Mouse (Mus musculus) urinary bladder, postnatal 36 days (tissue): ENCODE results near the gene Egln1.

ENCODE experiments used
- DNase-seq, 2 experiments: peaks; one replicate each; pipeline ENCODE4 v3.0.0; 2022; ENCODE audit warnings: low spot score in 2 of 2, mixed read lengths in 1 of 2

Egln1 gene

GRCm38 (mm10) chr8:124949209-124950068 is at the start of gene Egln1:
Egln1 (minus strand) TSS chr8:124949324.
- peak; percentile 73 to 83 for DNase-seq

DNA sequence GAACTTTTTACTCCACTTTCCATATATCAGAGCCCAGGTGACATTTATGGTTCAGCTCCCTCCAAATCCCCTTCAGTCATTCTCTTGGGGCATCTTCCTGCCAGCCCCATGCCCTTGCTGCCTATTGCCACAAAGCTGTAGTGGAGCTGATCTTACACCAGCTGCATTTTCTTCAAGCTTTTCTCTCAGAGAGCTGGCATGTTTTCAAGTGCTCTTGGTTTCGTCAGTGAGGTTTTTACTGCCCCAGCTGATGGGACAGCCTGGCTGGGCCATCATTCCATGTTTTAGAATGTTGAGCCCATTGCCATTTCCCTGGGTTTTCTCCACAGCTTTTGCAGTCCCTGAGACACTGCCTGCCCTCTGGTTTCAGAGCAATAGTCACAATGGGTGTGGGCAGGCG is 46.7 kb upstream of the Egln1 start:
- DNase-seq: no peak

DNA sequence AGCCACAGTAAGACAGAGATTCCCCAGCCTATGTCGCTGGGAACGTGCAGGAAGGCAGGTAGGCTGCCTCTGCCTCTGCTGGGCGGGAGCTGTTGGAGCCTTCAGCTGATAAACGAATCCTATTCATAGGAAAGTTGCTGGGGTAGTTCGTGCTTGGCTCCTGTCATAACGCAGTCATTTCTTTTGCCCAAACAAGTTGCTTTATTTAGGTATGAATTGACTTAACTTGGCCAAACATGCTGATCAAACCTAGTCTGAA is 42.5 kb upstream of the Egln1 start:
- peak; percentile 6 to 11 for DNase-seq

GRCm38 (mm10) chr8:124990923-124991667 is 42.0 kb upstream of the Egln1 start:
- no peak for DNase-seq

DNA sequence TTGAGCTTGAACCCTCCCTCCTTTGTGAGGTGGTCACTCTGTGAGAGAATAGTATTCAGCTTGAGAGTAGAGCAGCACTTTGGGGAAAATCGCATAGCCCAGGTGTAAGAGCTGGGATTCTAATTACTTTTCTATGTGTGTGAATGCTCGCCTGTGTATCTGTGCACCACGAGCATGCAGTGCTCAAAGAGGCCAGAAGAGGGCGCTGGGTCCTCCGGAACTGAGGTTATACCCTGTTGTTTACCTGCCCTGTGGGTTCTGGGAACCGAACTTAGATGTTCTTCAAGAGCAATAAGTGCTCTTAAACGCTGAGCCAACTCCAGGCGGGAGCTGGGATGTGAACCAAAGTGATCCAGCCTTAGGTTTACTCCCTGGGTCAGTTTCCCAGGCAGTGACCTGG is 31.7 kb upstream of the Egln1 start:
- DNase-seq: no peak

GRCm38 (mm10) chr8:124980036-124980435 is 30.9 kb upstream of the Egln1 start:
- no peak for DNase-seq

GRCm38 (mm10) chr8:124978026-124978425 is 28.9 kb upstream of the Egln1 start:
- no peak for DNase-seq

DNA sequence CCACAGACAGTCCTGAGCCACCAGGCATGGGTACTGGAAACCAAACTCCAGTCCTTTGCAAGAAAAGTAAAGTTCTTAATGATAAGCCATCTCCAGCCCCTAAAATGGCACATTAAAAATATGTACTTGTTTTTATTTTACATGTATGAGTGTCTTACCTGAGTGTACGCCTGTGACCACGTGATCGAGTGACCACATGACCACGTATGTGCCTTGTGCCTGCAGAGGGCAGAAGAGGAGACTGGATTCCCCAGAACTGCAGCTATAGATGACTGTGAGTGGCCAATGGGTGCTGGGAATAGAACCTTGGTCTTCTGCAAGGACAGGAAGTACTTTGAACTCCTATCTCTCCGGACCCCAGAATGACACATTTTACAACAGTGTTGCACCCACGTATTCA is 27.1 kb upstream of the Egln1 start:
- DNase-seq: no peak

GRCm38 (mm10) chr8:124974254-124974653 is 25.1 kb upstream of the Egln1 start:
- no peak for DNase-seq

DNA sequence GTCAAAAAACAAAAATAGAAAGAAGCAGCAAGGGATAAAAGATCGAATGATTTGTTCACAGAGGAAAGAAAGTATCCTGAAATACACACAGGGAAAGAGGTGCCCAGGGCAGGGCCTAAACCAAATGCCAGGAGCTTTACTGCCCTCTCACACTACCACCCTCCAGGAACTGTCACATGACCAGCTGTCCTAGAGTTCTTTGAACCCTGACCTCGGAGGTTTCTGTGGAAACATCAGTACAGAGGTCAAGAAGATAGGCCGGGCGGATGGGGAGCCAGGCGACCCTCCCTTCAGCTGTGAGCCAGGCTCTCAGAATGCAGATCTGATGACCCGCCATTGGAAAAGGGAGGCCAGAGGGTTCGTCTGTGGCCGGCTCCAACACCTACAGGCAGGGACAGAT is 24.1 kb upstream of the Egln1 start:
- DNase-seq: no peak

DNA sequence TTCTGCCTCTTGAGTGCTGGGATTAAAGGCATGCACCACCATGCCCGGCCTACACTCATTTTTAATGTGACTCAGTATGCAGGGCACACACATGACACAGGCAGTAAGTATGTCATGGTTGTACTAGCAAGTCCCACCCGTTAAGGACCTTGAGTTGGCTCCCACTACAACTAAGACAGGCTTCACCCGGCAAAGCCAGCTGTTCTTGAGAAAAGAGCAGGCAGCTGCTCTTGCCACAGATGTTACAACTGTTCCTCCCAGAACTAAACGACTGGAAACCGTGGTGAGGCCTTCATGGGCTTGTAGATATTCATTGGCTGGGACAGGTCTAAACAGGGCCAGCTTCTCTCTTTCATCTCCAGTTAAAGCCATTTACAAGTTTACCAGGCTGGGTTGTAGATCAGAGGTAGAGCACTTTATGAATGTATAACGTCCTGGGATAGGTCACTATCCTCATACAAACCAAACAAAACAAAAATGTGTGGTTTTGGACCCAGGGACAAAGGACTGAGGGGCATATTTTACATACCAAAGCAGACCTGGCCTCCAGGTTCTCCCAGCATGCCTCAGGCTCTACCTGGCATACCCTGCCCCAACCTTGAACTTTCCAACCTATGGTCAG is 21.3 kb upstream of the Egln1 start:
- DNase-seq: no peak

GRCm38 (mm10) chr8:124964966-124965365 is 15.8 kb upstream of the Egln1 start:
- DNase-seq: no peak

DNA sequence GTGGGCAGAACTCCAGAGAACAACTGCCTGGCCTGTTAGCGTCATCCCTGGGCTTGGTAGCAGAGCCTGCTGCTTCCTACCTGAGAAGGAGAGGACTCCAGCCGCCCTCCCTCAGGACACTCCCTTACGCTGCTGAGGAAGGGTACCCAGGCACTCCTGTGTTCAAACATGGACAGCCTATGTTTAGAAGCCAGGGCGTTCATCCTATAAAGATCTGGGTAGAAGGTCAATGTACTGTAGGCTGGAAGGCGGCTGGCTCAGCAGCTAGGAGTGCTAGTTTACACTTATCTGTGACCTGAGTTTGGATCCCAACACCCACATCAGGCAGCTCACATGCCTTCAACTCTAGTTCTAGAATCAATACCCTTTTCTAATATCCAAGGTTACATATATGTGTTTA is 14.1 kb upstream of the Egln1 start:
- no peak for DNase-seq

GRCm38 (mm10) chr8:124960226-124960880 is 11.2 kb upstream of the Egln1 start:
- no peak for DNase-seq

DNA sequence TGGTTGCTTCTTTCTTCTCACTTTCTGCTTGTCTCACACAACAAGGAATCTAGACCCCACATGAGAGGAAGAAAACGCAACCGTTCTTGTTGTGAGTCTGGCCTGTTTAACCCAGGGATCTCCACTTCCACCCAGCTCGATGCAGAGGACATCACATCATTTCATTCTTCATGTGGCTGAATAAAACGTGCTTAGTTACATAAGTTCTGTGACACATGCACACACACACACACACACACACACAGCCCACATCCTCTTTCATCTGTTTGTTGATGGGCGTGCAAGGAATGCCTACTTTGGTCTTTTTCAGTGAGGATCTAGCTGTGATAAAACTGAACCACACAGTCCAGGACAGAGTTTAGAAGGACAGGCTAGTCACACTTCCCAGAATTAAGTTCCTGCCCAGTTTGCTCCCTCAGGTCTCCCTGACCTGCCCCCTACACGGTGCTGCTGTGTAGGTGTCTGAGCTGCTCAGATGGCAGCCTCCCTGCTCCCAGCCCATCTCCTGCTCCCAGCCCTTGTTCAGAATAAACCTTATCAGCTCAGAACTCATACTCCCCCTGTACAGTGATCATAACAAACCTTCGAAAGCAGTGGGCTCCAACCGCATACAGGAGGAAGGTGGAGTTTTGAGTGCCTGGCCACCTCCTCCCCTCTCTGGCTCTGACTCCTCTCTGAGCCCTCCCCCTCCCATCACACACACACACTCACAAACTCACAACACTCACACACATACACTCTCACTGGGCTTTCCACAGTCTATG is 10.5 kb upstream of the Egln1 start:
- DNase-seq: no peak

DNA sequence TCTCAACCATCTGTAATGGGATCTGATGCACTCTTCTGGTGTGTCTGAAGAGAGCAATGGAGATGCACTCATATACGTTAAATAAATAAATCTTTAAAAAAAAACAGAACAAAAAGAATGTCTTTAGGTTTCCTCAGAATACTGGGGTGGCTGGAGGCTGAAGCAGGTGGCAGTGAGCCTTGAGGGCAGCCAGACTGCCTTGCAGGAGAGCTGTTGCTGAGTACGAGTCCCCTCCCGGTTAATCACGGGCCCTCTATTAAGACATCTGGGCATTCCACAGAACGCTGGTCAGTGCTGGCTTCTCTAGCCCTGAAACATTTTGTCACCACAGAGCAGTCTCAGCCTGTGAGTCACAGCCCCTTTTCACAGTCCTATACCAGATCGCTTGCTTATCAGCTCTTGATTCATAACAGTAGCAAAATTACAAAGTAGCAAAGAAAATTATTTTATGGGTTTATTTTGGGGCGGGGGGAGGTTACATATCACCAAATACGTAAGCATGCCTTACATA is 5.5 kb upstream of the Egln1 start:
- DNase-seq: no peak

DNA sequence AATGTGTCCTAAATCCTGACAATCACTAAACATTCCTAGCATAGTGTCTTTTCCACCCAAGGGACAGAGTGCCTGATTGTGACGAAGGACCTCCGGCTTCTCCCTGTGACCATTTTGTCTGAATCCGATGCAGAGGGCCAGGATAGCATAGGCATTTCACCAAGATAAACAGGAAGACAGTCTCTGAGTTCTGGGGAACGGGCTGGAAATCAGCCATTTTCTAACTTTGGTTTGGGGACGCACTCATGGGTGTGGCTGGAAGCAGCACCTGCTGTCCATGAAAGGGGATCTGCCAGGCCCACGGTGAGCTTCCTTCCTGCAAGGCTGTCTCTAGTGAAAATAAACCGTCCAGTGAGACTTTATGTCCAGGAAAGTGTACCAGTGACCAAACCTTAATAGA is 4.1 kb upstream of the Egln1 start:
- no peak for DNase-seq

DNA sequence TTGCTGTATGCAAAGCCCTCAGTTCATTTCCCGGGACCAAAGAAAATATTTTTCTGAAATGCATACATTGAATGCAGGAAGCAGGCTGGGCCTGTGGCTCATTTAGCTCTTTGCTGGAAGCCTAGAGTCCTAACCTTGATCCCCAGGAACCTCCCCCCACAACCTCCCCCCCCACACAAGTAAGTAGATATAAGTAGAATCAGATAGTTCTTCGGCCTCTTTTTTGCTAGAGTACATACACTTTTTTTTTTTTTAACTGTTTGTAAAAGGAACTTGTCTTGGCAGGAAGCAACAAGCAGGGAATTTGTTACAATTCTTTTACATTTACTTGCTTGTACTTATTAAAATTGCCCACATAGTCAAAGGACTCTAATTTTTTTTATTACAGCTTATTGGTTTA is 1.7 kb upstream of the Egln1 start:
- DNase-seq: no peak

DNA sequence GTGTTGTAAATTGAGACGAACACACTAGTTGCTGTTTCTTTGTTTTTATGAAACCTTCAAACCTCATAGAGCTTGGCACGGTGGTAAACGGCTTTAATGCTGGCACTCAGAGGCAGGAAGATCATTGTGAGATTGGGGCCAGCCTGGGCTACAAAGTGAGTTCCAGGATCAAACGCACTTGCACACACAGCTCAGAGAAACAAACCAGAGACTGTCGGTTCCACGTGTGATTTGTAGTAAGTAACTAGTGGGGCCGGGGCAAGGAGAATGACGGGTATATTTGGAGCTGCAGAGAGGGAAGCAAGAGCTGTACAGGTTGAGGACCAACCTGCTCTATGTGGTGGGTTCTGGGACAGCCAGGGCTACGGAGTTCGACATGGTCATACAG is 939 bp upstream of the Egln1 start:
- no peak for DNase-seq

DNA sequence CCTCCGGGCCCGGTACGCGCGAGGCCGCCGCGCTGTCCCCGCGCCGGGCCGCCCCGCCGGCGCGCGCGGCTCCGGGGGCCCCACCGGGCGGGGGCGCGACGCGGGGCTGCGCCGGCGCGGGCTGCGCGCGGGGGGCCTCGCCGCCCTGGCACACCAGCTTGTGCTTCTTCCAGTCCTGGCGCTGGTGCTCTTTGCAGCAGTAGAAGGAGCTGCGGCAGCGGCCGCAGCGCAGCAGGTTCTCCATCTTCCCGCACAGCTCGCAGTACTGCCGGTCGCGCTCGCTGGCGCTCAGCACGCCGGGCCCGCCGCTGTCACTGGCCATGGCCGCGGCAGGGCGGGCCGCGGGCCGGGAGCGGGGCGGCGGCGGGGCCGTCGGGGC is 402 bp downstream of the Egln1 start:
- no peak for DNase-seq
